Mouse (Mus musculus) urinary bladder, postnatal 25 days (tissue): ENCODE measurements around the gene Tmprss11b.

Experiments
- DNase-seq: peaks from one replicate; pipeline ENCODE4 v3.0.0; 2022; ENCODE audit warnings: low spot score

Gene Tmprss11b

GRCm38 (mm10) chr5:86676262-86676661 lies at the start of gene Tmprss11b:
TSS of gene Tmprss11b (minus strand) at chr5:86676362.
- DNase-seq: no peak

GRCm38 (mm10) chr5:86725021-86725420 lies 48.9 kb upstream of the Tmprss11b start:
- DNase-seq: no peak

- DNase-seq: no peak
These were observed 46.8 kb upstream of the Tmprss11b start for GRCm38 (mm10) chr5:86722820-86723460.

GRCm38 (mm10) chr5:86714967-86715366 lies 38.8 kb upstream of the Tmprss11b start:
- no peak for DNase-seq

GRCm38 (mm10) chr5:86704923-86705322 lies 28.8 kb upstream of the Tmprss11b start:
- DNase-seq: no peak

- peak; percentile 68 for DNase-seq
These were observed 8.5 kb upstream of the Tmprss11b start for GRCm38 (mm10) chr5:86684667-86685066.

GRCm38 (mm10) chr5:86649185-86649584 lies 27.0 kb downstream of the Tmprss11b start:
- peak; percentile 35 for DNase-seq

- DNase-seq: no peak
These were observed 35.4 kb downstream of the Tmprss11b start for GRCm38 (mm10) chr5:86640795-86641194.

- DNase-seq: no peak
These were observed 43.8 kb downstream of the Tmprss11b start, which contains the start of gene Tmprss11f for GRCm38 (mm10) chr5:86632324-86632723. TSS of gene Tmprss11f (minus strand) at chr5:86632424.

- DNase-seq: no peak
These were observed 45.5 kb downstream of the Tmprss11b start for GRCm38 (mm10) chr5:86630700-86631099.

- no peak for DNase-seq
These were observed 54.4 kb downstream of the Tmprss11b start for GRCm38 (mm10) chr5:86621778-86622177.
